Mouse (Mus musculus): ENCODE measurements around the gene Gm4871. TPM values are rescaled to one million over a fixed set of nuclear protein-coding genes. Genes with fewer than 3 reads are reported as not detected.

Gm4871 gene
- total and polyA plus RNA-seq, 3 experiments: not detected

DNA sequence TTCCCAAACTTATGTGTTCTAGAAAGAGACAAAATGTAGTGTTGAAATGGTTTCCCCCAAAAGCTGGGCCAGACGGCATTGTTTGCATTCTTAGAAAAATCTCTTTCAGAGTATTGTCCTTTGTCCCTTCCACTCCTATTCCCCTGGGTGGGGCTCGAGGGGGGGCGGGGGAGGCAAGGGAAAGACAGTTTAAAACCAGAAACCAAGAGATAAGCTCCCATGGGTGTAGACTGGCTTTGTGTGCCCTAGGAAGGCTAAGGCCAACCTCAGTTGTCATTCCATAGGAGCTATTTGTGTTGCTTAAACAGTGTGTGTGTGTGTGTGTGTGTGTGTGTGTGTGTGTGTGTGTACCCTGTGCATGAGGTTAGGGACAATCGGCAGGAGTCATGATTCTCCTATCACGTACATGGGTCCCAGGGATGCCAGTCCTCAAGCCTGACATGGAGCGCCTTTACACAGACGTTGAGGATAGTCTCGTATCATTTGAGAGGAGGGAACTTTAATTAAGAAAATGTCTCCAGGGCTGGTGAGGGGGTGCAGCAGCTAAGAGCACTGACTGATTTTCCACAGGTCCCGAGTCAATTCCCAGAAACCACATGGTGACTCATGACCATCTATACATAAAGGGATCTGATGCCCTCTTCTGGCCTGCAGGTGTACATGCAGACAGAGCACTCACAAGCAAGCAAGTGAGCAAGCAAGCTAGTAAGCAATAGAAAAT, 44.1 kb downstream of the Gm4871 start:
- H3K4me1 ChIP-seq (ENCODE audit: control insufficient read depth in 1 of 2, insufficient read depth in 2 of 2, low read length in 2 of 2): peaks cover 2 to 3% of the 10 kb centered on the region in 2 experiments; a peak in 3 of 4 replicates
- no peak overlapping the region for H3K9ac ChIP-seq (ENCODE audit: control insufficient read depth, low read depth, low read length, poor library complexity, severe bottlenecking)
- TF ChIP-seq RAD21 (IDR thresholded peaks at IDR 0.05; ENCODE audit: low read depth, low read length): peak; percentile 60
- TF ChIP-seq RCOR1 (IDR thresholded peaks at IDR 0.05; ENCODE audit: low read depth, low read length): no peak
- peak; percentile 54 for TF ChIP-seq SMC3 (IDR thresholded peaks at IDR 0.05; ENCODE audit: low read depth, low read length)
- no peak for TF ChIP-seq MAFK (IDR thresholded peaks at IDR 0.05; ENCODE audit: borderline replicate concordance, low read depth, low read length)
- TF ChIP-seq TCF12 (IDR thresholded peaks at IDR 0.05; ENCODE audit: low read depth, low read length): no peak
- TF ChIP-seq POLR2AphosphoS5 (IDR thresholded peaks at IDR 0.05; ENCODE audit: borderline replicate concordance, low read depth, low read length): no peak
- TF ChIP-seq CTCF (IDR thresholded peaks at IDR 0.05 in 2 of 3, conservative IDR thresholded peaks at IDR 0.05 in 1 of 3; ENCODE audit: control insufficient read depth in 1 of 3, insufficient read depth in 1 of 3, low read depth in 2 of 3, low read length in 3 of 3, poor library complexity in 1 of 3, severe bottlenecking in 1 of 3): peak; percentile 43 to 67 (median 65)
- peak; percentile 44; the same call in 1 of the 2 replicates for TF ChIP-seq TBP (IDR thresholded peaks at IDR 0.05; ENCODE audit: low read depth, low read length)
- TF ChIP-seq ZC3H11A (IDR thresholded peaks at IDR 0.05; ENCODE audit: low read depth, low read length): peak; percentile 35; the same call in 1 of the 2 replicates
- 0 out of 4 replicates have a peak, but pooled peaks of 1 of the 2 experiments have one; percentile 15 for TF ChIP-seq EP300 (IDR thresholded peaks at IDR 0.05; ENCODE audit: low read depth in 1 of 2, low read length in 2 of 2)
- no peak for TF ChIP-seq USF1 (IDR thresholded peaks at IDR 0.05; ENCODE audit: low read depth, low read length)
- H3K4me3 ChIP-seq (ENCODE audit: control insufficient read depth in 1 of 2, insufficient read depth in 1 of 2, low read depth in 2 of 2, low read length in 2 of 2): no peak overlapping the region; a peak in 1 of 4 replicates
- H3K27me3 ChIP-seq (ENCODE audit: control insufficient read depth in 1 of 2, insufficient read depth in 2 of 2, low read length in 2 of 2): no peaks in the 10 kb centered on the region
- H3K9me3 ChIP-seq (replicated peaks; ENCODE audit: insufficient read depth, low read length): no peaks in the 10 kb centered on the region
- H3K36me3 ChIP-seq (ENCODE audit: control insufficient read depth in 1 of 2, insufficient read depth in 2 of 2, low read length in 2 of 2): peaks cover 0 to 2% of the 10 kb centered on the region in 2 experiments; a peak in 1 of 4 replicates
- H3K27ac ChIP-seq (ENCODE audit: control insufficient read depth, low read depth, low read length): no peak overlapping the region
- H3K79me2 ChIP-seq (ENCODE audit: control insufficient read depth, insufficient read depth, low read length, poor library complexity): no peaks in the 10 kb centered on the region
- DNase-seq (ENCODE audit: low read depth, low spot score): peak; percentile 72

GRCm38 (mm10) chr5:144987561-144987960, 45.0 kb downstream of the Gm4871 start:
- no peak overlapping the region for H3K27ac ChIP-seq (ENCODE audit: control insufficient read depth, low read depth, low read length)
- H3K36me3 ChIP-seq (ENCODE audit: control insufficient read depth in 1 of 2, insufficient read depth in 2 of 2, low read length in 2 of 2): peaks cover 0 to 2% of the 10 kb centered on the region in 2 experiments; a peak in 1 of 4 replicates
- H3K4me3 ChIP-seq (ENCODE audit: control insufficient read depth in 1 of 2, insufficient read depth in 1 of 2, low read depth in 2 of 2, low read length in 2 of 2): no peak overlapping the region
- no peaks in the 10 kb centered on the region for H3K9me3 ChIP-seq (replicated peaks; ENCODE audit: insufficient read depth, low read length)
- no peaks in the 10 kb centered on the region for H3K79me2 ChIP-seq (ENCODE audit: control insufficient read depth, insufficient read depth, low read length, poor library complexity)
- TF ChIP-seq MYB (IDR thresholded peaks at IDR 0.05; ENCODE audit: low read depth, low read length) (no peak), NELFE (IDR thresholded peaks at IDR 0.05; ENCODE audit: low read depth, low read length) (no peak), ZNF384 (IDR thresholded peaks at IDR 0.05; ENCODE audit: low read depth, low read length) (no peak), MAFK (IDR thresholded peaks at IDR 0.05; ENCODE audit: borderline replicate concordance, low read depth, low read length) (no peak), RCOR1 (IDR thresholded peaks at IDR 0.05; ENCODE audit: low read depth, low read length) (no peak), HCFC1 (IDR thresholded peaks at IDR 0.05; ENCODE audit: low read depth, low read length) (no peak), MAX (IDR thresholded peaks at IDR 0.05; ENCODE audit: low read length) (no peak), BHLHE40 (IDR thresholded peaks at IDR 0.05; ENCODE audit: borderline replicate concordance, low read depth, low read length) (no peak)
- no peak for DNase-seq (ENCODE audit: low read depth, low spot score)
- peaks cover 2 to 3% of the 10 kb centered on the region in 2 experiments; a peak in 3 of 4 replicates for H3K4me1 ChIP-seq (ENCODE audit: control insufficient read depth in 1 of 2, insufficient read depth in 2 of 2, low read length in 2 of 2)
- no peak overlapping the region for H3K9ac ChIP-seq (ENCODE audit: control insufficient read depth, low read depth, low read length, poor library complexity, severe bottlenecking)
- no peaks in the 10 kb centered on the region for H3K27me3 ChIP-seq (ENCODE audit: control insufficient read depth in 1 of 2, insufficient read depth in 2 of 2, low read length in 2 of 2)

All from MEL (cell line).